Mouse (Mus musculus): ENCODE results near the gene Washc2. TPM values are rescaled to one million over a fixed set of nuclear protein-coding genes. Genes with fewer than 3 reads are reported as not detected.
"Not testable (repeated sequence)": the region's sequence is repeated elsewhere in the genome, so short reads cannot be mapped to it uniquely, and the experiment has no call there.

Gene Washc2
- polyA plus RNA-seq (2015; fragmentation: Nextera tagmentation; extraction: Ambion mirVana) = 64.4 and 67.1 TPM in 2 replicates

- peak within 1 kb of the TSS; percentile 81 for H3K4me3 ChIP-seq (replicated peaks)
- H3K4me1 ChIP-seq (replicated peaks) = peaks cover 18% of the 10 kb centered on the region
- peak within 1 kb of the TSS; percentile 82 for H3K9ac ChIP-seq (replicated peaks)
- H3K9me3 ChIP-seq = no peaks in the 10 kb centered on the region
- H3K36me3 ChIP-seq = peaks cover 20% of the 10 kb centered on the region
- H3K27ac ChIP-seq = peak within 1 kb of the TSS; percentile 83
- H3K27me3 ChIP-seq = no peaks in the 10 kb centered on the region
- peak; percentile 97 for ATAC-seq
- WGBS = under 1% methylated on average over 51 of the region's 51 CpGs
- peak within 1 kb of the TSS; percentile 79 for H3K4me2 ChIP-seq (replicated peaks)
These were observed at the start of gene Washc2 for GRCm38 (mm10) chr6:116207729-116208534. Gene Washc2 (plus strand): TSS chr6:116208038.

DNA sequence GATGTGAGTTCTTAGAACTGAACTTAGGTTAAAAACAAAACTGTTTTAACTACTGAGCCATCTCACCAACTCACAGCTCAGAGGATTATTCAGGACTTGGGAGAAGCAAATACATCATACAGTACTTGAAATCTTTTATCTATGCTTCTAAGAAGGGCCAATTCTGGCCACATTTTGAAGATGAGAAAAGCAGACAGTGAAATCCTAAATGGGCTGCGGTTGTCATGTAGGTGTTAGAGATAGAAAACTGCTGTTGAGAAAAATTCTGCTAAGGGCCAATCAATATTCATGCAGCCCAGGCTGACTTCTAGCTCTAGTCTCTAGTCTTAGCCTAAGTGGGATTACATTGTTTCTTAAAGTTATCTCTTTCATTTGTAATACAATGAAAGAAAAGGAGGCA is 41.5 kb upstream of the Washc2 start:
- Histone ChIP-seq H3K9ac (replicated peaks) (no peak overlapping the region), H3K9me3 (no peaks in the 10 kb centered on the region), H3K27ac (no peak overlapping the region), H3K4me1 (replicated peaks) (no peaks in the 10 kb centered on the region), H3K27me3 (no peaks in the 10 kb centered on the region), H3K4me2 (replicated peaks) (no peak overlapping the region), H3K4me3 (replicated peaks) (no peak overlapping the region), H3K36me3 (peaks cover 13% of the 10 kb centered on the region)
- 98% methylated on average over 1 of the region's 1 CpGs for WGBS
- ATAC-seq = no peak

- H3K27ac ChIP-seq; ATAC-seq; H3K4me3 ChIP-seq (replicated peaks); H3K27me3 ChIP-seq; H3K9ac ChIP-seq (replicated peaks); H3K4me2 ChIP-seq (replicated peaks); H3K9me3 ChIP-seq; H3K4me1 ChIP-seq (replicated peaks): not testable (repeated sequence)
- 0 out of 2 replicates have a peak, but pooled peaks cover 10% of the 10 kb centered on the region for H3K36me3 ChIP-seq
- WGBS = 70% methylated on average over 37 of the region's 37 CpGs
These were observed 34.2 kb upstream of the Washc2 start for GRCm38 (mm10) chr6:116173511-116174099.

- no peak for ATAC-seq
- H3K27me3 ChIP-seq = no peaks in the 10 kb centered on the region
- WGBS = 97% methylated on average over 2 of the region's 2 CpGs
These were observed 29.5 kb upstream of the Washc2 start for GRCm38 (mm10) chr6:116178376-116178775.

DNA sequence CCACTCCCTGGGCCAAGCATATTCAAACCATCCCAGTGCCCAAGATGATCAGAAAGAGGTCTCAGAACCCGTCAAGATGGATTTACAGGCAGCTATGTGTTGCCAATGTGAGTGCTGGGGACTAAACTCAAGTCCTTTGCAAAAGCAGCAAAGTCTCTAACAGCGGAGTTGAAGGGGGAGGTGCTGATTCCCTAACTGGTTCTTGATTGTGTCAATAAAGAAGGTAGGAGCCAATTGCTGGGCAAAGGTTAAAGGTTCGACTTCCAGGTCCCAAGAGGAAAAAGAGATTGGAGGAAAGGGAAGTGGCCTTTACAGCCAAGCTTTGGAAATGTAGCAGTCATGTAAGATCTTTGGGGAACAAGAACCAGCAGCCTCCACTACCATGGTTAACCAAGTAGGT is 27.1 kb upstream of the Washc2 start:
- Histone ChIP-seq H3K36me3 (0 out of 2 replicates have a peak, but pooled peaks cover 11% of the 10 kb centered on the region), H3K4me3 (replicated peaks) (no peak overlapping the region), H3K4me2 (replicated peaks) (no peak overlapping the region), H3K4me1 (replicated peaks) (peaks cover 4% of the 10 kb centered on the region; the same call in 1 of the 2 replicates), H3K27ac (no peak overlapping the region), H3K9ac (replicated peaks) (no peak overlapping the region), H3K9me3 (0 out of 2 replicates have a peak, but pooled peaks cover 3% of the 10 kb centered on the region), H3K27me3 (no peaks in the 10 kb centered on the region)
- ATAC-seq = no peak
- 79% methylated on average over 3 of the region's 3 CpGs for WGBS

More at GRCm38 (mm10) chr6:116178376-116178775, 29.5 kb upstream of the Washc2 start:
- no peak overlapping the region for H3K27ac ChIP-seq
- H3K9me3 ChIP-seq = 0 out of 2 replicates have a peak, but pooled peaks cover 3% of the 10 kb centered on the region
- no peak overlapping the region for H3K4me2 ChIP-seq (replicated peaks)
- H3K4me3 ChIP-seq (replicated peaks) = no peak overlapping the region
- H3K9ac ChIP-seq (replicated peaks) = no peak overlapping the region
- H3K36me3 ChIP-seq = 0 out of 2 replicates have a peak, but pooled peaks cover 18% of the 10 kb centered on the region
- peaks cover 4% of the 10 kb centered on the region; the same call in 1 of the 2 replicates for H3K4me1 ChIP-seq (replicated peaks)

GRCm38 (mm10) chr6:116183509-116183908 is 24.3 kb upstream of the Washc2 start:
- 89% methylated on average over 5 of the region's 5 CpGs for WGBS
- 0 out of 2 replicates have a peak, but pooled peaks cover 10% of the 10 kb centered on the region for H3K36me3 ChIP-seq
- peaks cover 4% of the 10 kb centered on the region; the same call in 1 of the 2 replicates for H3K4me1 ChIP-seq (replicated peaks)
- H3K4me2 ChIP-seq (replicated peaks) = no peak overlapping the region
- H3K27me3 ChIP-seq = no peaks in the 10 kb centered on the region
- ATAC-seq = no peak
- no peak overlapping the region for H3K27ac ChIP-seq
- no peak overlapping the region for H3K9ac ChIP-seq (replicated peaks)
- H3K4me3 ChIP-seq (replicated peaks) = no peak overlapping the region
- 0 out of 2 replicates have a peak, but pooled peaks cover 3% of the 10 kb centered on the region for H3K9me3 ChIP-seq

DNA sequence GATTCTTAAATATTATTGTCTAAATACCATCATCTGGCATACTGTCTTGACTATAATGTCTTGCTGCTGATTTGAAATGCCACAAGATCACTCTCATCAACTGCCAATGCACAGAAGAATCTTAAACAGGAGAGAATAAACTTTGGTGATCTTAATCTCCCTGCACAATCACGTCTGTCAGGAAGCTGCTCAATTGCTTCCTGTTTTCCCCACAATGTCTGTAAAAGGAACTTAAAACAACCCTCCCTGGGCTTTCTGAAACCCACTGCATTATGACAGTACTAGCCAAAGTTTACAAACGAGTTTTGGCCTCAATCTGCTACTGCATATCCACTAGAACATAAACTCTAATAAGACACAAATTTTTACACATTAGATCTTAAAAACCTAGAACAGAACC is 21.4 kb upstream of the Washc2 start:
- H3K4me3 ChIP-seq (replicated peaks) = no peak overlapping the region
- no peak overlapping the region for H3K9ac ChIP-seq (replicated peaks)
- peaks cover 24% of the 10 kb centered on the region for H3K4me1 ChIP-seq (replicated peaks)
- WGBS = 53% methylated on average over 2 of the region's 2 CpGs
- no peak overlapping the region for H3K4me2 ChIP-seq (replicated peaks)
- no peaks in the 10 kb centered on the region for H3K36me3 ChIP-seq
- H3K27ac ChIP-seq = no peak overlapping the region
- ATAC-seq = no peak
- H3K9me3 ChIP-seq = no peaks in the 10 kb centered on the region
- no peaks in the 10 kb centered on the region for H3K27me3 ChIP-seq

DNA sequence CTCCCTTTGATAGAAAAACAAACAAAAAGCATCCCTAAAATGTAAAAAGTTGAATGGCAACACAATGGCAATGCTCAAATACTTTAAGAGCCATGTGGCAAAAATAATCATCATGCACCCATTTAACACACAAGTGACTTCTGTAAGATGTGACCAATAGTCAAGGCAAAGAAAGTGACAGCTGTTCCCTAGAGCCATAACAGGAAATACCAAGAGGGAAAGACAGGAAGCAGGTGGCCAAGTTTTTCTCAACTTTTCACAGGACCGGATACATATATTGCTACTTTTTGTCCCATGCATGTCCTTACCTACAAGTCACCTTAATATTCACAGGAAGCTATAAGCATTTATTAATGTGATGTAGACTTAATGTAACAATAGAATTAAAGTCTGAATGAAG is 18.4 kb upstream of the Washc2 start:
- H3K4me2 ChIP-seq (replicated peaks) = no peak overlapping the region
- H3K9me3 ChIP-seq = no peaks in the 10 kb centered on the region
- H3K4me3 ChIP-seq (replicated peaks) = no peak overlapping the region
- no peak for ATAC-seq
- H3K27me3 ChIP-seq = no peaks in the 10 kb centered on the region
- H3K4me1 ChIP-seq (replicated peaks) = peaks cover 37% of the 10 kb centered on the region
- 93% methylated on average over 1 of the region's 1 CpGs for WGBS
- no peaks in the 10 kb centered on the region for H3K36me3 ChIP-seq
- no peak overlapping the region for H3K27ac ChIP-seq
- H3K9ac ChIP-seq (replicated peaks) = no peak overlapping the region

DNA sequence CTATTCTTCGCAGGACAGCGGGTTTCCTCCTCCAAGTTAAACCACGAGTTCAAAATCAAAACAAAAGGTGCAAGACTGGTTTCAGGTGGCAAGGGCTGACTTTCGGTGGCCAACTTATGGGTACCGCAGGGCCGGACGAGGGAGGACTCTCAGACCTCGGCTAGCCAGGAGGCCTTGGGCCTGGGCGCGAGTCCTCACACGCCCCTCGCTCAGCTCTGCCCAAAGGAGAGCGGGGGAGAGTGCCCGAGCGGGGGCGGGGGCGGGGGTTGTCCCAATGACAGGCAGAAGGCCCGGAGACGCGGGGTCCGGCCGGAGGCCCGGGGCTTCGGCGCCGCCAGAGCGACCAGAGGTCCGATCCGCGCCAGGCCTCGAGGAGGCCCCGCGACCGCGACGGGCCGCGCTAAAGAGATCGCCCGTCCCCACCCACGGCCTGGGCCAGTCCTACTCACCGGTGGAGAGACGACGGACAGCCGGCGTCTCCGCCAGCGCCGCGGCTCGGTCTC is 15.0 kb upstream of the Washc2 start:
- no peaks in the 10 kb centered on the region for H3K36me3 ChIP-seq
- 0% methylated on average over 44 of the region's 51 CpGs for WGBS
- H3K27ac ChIP-seq = peak overlapping the region; percentile 87
- H3K9me3 ChIP-seq = no peaks in the 10 kb centered on the region
- H3K27me3 ChIP-seq = peaks cover 4% of the 10 kb centered on the region; the same call in 1 of the 2 replicates
- peak overlapping the region; percentile 96 for H3K4me3 ChIP-seq (replicated peaks)
- H3K4me2 ChIP-seq (replicated peaks) = peak overlapping the region; percentile 90
- H3K4me1 ChIP-seq (replicated peaks) = peaks cover 37% of the 10 kb centered on the region
- ATAC-seq = peak; percentile 95
- peak overlapping the region; percentile 96 for H3K9ac ChIP-seq (replicated peaks)

GRCm38 (mm10) chr6:116193394-116194393 is 14.1 kb upstream of the Washc2 start, which contains the start of gene Tmcc1:
Gene Tmcc1 (minus strand): TSS chr6:116193486.
- peak within 1 kb of the TSS; percentile 96 for H3K4me3 ChIP-seq (replicated peaks)
- no peaks in the 10 kb centered on the region for H3K36me3 ChIP-seq
- ATAC-seq = peak; percentile 83
- peak within 1 kb of the TSS; percentile 96 for H3K9ac ChIP-seq (replicated peaks)
- under 1% methylated on average over 56 of the region's 68 CpGs for WGBS
- H3K27me3 ChIP-seq = peaks cover 4% of the 10 kb centered on the region; the same call in 1 of the 2 replicates
- H3K9me3 ChIP-seq = no peaks in the 10 kb centered on the region
- H3K4me2 ChIP-seq (replicated peaks) = peak within 1 kb of the TSS; percentile 90
- H3K27ac ChIP-seq = peak within 1 kb of the TSS; percentile 87
- peaks cover 37% of the 10 kb centered on the region for H3K4me1 ChIP-seq (replicated peaks)

GRCm38 (mm10) chr6:116195811-116196210 is 12.0 kb upstream of the Washc2 start:
- H3K27ac ChIP-seq = no peak overlapping the region
- no peak for ATAC-seq
- H3K4me3 ChIP-seq (replicated peaks) = no peak overlapping the region
- no peak overlapping the region for H3K4me2 ChIP-seq (replicated peaks)
- H3K27me3 ChIP-seq = peaks cover 4% of the 10 kb centered on the region; the same call in 1 of the 2 replicates
- no peaks in the 10 kb centered on the region for H3K9me3 ChIP-seq
- peaks cover 24% of the 10 kb centered on the region for H3K4me1 ChIP-seq (replicated peaks)
- 66% methylated on average over 8 of the region's 8 CpGs for WGBS
- no peaks in the 10 kb centered on the region for H3K36me3 ChIP-seq
- no peak overlapping the region for H3K9ac ChIP-seq (replicated peaks)

Measured in midbrain, embryonic 13.5 days (tissue).